Mouse (Mus musculus) skeletal muscle tissue, postnatal 0 days (tissue): ENCODE measurements around the gene Gnb2. TPM values are rescaled to one million over a fixed set of nuclear protein-coding genes. Genes with fewer than 3 reads are reported as not detected.

Experiments
- microRNA-seq, 2 experiments: library from miRNA; unstranded; fragments of <30 nt; microRNA quantifications; one replicate each; pipeline ENCODE4; 2016
- polyA plus RNA-seq: library from polyadenylated mRNA; unstranded; fragments of >200 nt; fragmentation: Nextera tagmentation; extraction: Ambion mirVana; gene quantifications from 2 replicates; pipeline ENCODE4 v1.2.1, GENCODE M21; 2015

Gene Gnb2
- 242 and 289 TPM in 2 replicates for polyA plus RNA-seq

GRCm38 (mm10) chr5:137533117-137533827, at the start of gene Gnb2, which contains the start of gene Epo:
Gnb2 (minus strand) TSS chr5:137533510.
Epo (minus strand) TSS chr5:137533242.

GRCm38 (mm10) chr5:137569665-137570064, 36.4 kb upstream of the Gnb2 start, which contains the start of gene Tfr2:
Tfr2 (plus strand) TSS chr5:137569840.

GRCm38 (mm10) chr5:137553411-137553837, 20.1 kb upstream of the Gnb2 start, which contains the start of gene Actl6b:
Actl6b (plus strand) TSS chr5:137553517.

GRCm38 (mm10) chr5:137518436-137518835, 14.9 kb downstream of the Gnb2 start, which contains the start of gene Gigyf1:
Gigyf1 (plus strand) TSS chr5:137518548.

GRCm38 (mm10) chr5:137501709-137502666, 31.3 kb downstream of the Gnb2 start, which contains the start of gene Pop7:
Pop7 (minus strand) TSS chr5:137502518.

Small RNA genes lying within 50 kb of the gene (microRNA-seq; reads per million reads assigned to microRNA genes)
- 0.85 to 1.0 reads per million in 2 experiments for gene Mir6418

Other genes starting within 250 kb of the Gnb2 start
- 60.2 and 65.7 TPM in 2 replicates for gene Ache, start 246.0 kb downstream of the Gnb2 start, polyA plus RNA-seq
- 35.6 and 36.9 TPM in 2 replicates for gene Ufsp1, start 238.9 kb downstream of the Gnb2 start, polyA plus RNA-seq
- 25.9 and 33.5 TPM in 2 replicates for gene Srrt, start 225.8 kb downstream of the Gnb2 start, polyA plus RNA-seq
- gene Trip6, start 219.1 kb downstream of the Gnb2 start, polyA plus RNA-seq, result 32.3 and 38.1 TPM in 2 replicates
- 4.4 and 5.0 TPM in 2 replicates for gene Slc12a9, start 199.9 kb downstream of the Gnb2 start, polyA plus RNA-seq
- gene Ephb4, start 183.4 kb downstream of the Gnb2 start, polyA plus RNA-seq, result 16.1 and 17.8 TPM in 2 replicates
- 0.11 and 0.18 TPM in 2 replicates for gene Zan, start 56.4 kb downstream of the Gnb2 start, polyA plus RNA-seq
- gene Pop7, start 31.0 kb downstream of the Gnb2 start, polyA plus RNA-seq, result 29.4 and 30.6 TPM in 2 replicates
- gene Gigyf1, start 15.0 kb downstream of the Gnb2 start, polyA plus RNA-seq, result 6.7 and 7.4 TPM in 2 replicates
- not detected in 2 replicates for gene Epo, start 268 bp downstream of the Gnb2 start, polyA plus RNA-seq
- not detected in 2 replicates for gene Actl6b, start 20.0 kb upstream of the Gnb2 start, polyA plus RNA-seq
- gene Tfr2, start 36.3 kb upstream of the Gnb2 start, polyA plus RNA-seq, result 0.33 and 0.40 TPM in 2 replicates
- gene Mospd3, start 67.5 kb upstream of the Gnb2 start, polyA plus RNA-seq, result 22.7 and 27.7 TPM in 2 replicates
- 237 and 321 TPM in 2 replicates for gene Pcolce, start 80.3 kb upstream of the Gnb2 start, polyA plus RNA-seq
- 0.21 and 0.44 TPM in 2 replicates for gene Fbxo24, start 95.5 kb upstream of the Gnb2 start, polyA plus RNA-seq
- 17.9 and 19.9 TPM in 2 replicates for gene Lrch4, start 95.6 kb upstream of the Gnb2 start, polyA plus RNA-seq
- gene Gm20605, start 95.7 kb upstream of the Gnb2 start, polyA plus RNA-seq, result 3.1 and 4.4 TPM in 2 replicates
- gene Sap25, start 107.8 kb upstream of the Gnb2 start, polyA plus RNA-seq, result 2.5 and 3.3 TPM in 2 replicates
- gene Irs3, start 112.2 kb upstream of the Gnb2 start, polyA plus RNA-seq, result 0.81 and 3.8 TPM in 2 replicates
- 4.1 and 7.5 TPM in 2 replicates for gene Agfg2, start 151.2 kb upstream of the Gnb2 start, polyA plus RNA-seq
- gene Nyap1, start 208.1 kb upstream of the Gnb2 start, polyA plus RNA-seq, result 0.17 and 0.22 TPM in 2 replicates
- gene Tsc22d4, start 212.2 kb upstream of the Gnb2 start, polyA plus RNA-seq, result 150 and 163 TPM in 2 replicates
- 13.6 and 19.4 TPM in 2 replicates for gene Ppp1r35, start 245.3 kb upstream of the Gnb2 start, polyA plus RNA-seq